Mouse (Mus musculus) brain, embryonic 14.5 days (tissue): ENCODE data around the gene Qrsl1.

Experiments used
- CTCF ChIP-seq: fragments of 200-500 bp; IDR thresholded peaks from 2 replicates; pipeline ENCODE4 v1.5.1; 2012; ENCODE audit warnings: inconsistent platforms, mild to moderate bottlenecking, moderate library complexity, borderline replicate concordance; ENCODE audit not compliant: insufficient read depth, insufficient read length; ENCODE audit errors: extremely low read depth
- POLR2A ChIP-seq: fragments of 200-500 bp; IDR thresholded peaks from 2 replicates; pipeline ENCODE4 v1.6.1; 2012; ENCODE audit warnings: mild to moderate bottlenecking, inconsistent platforms, borderline replicate concordance; ENCODE audit not compliant: poor library complexity, insufficient read depth, insufficient read length, severe bottlenecking; ENCODE audit errors: extremely low read depth

GRCm38 (mm10) chr10:43910873-43911142 lies 9.3 kb upstream of the Qrsl1 start:
- TF ChIP-seq POLR2A (no peak), CTCF (no peak)
